Mouse (Mus musculus) adrenal gland, adult 2 months (tissue): ENCODE results near the gene Syncrip. TPM values are rescaled to one million over a fixed set of nuclear protein-coding genes. Genes with fewer than 3 reads are reported as not detected.

ENCODE experiments used
- polyA plus RNA-seq: library from polyadenylated mRNA; depleted of rRNA; stranded (reverse); fragments of >200 nt; gene quantifications from 2 replicates; pipeline ENCODE4 v1.2.3, GENCODE M21; 2012; rRNA removed
- total RNA-seq, 2 experiments: library from RNA; stranded (reverse); gene quantifications; 2 replicates each; pipeline ENCODE4 v1.2.3; 2021

Gene Syncrip
- total and polyA plus RNA-seq, 3 experiments, result 4.5 to 69.1 (median 67.6) TPM

Other genes starting within 250 kb of the Syncrip start
- 10 to 100 TPM; 11.1 to 13.6 TPM for gene Nt5e, start 155.4 kb downstream of the Syncrip start, total RNA-seq
- gene Nt5e, start 155.4 kb downstream of the Syncrip start, polyA plus RNA-seq, result 1.6 and 4.1 TPM in 2 replicates
- gene Snx14, start 43.6 kb downstream of the Syncrip start, total RNA-seq, result 10 to 100 TPM; 49.1 to 57.3 TPM
- gene Snx14, start 43.6 kb downstream of the Syncrip start, polyA plus RNA-seq, result 24.9 and 28.1 TPM in 2 replicates
- gene Gm20537, start 26.0 kb downstream of the Syncrip start, total RNA-seq, result 1 to 10 TPM in 1 of 2 experiments, not detected in 1; 2.1 TPM
- not detected in 2 replicates for gene Gm20537, start 26.0 kb downstream of the Syncrip start, polyA plus RNA-seq
- 10 to 100 TPM in 1 of 2 experiments, 1 to 10 TPM in 1; 9.1 to 10.9 TPM for gene Zfp949, start 65.4 kb upstream of the Syncrip start, total RNA-seq
- 0.95 and 1.4 TPM in 2 replicates for gene Zfp949, start 65.4 kb upstream of the Syncrip start, polyA plus RNA-seq
- under 1 TPM; 0.31 to 0.46 TPM for gene Trim43a, start 98.3 kb upstream of the Syncrip start, total RNA-seq
- gene Trim43a, start 98.3 kb upstream of the Syncrip start, polyA plus RNA-seq, result not detected in 2 replicates
- 10 to 100 TPM; 38.8 to 39.8 TPM for gene Mthfsl, start 237.7 kb upstream of the Syncrip start, total RNA-seq
- 4.7 and 4.9 TPM in 2 replicates for gene Mthfsl, start 237.7 kb upstream of the Syncrip start, polyA plus RNA-seq
- gene Bcl2a1d, start 249.3 kb upstream of the Syncrip start, total RNA-seq, result 1 to 10 TPM in 1 of 2 experiments, under 1 TPM in 1; 0.89 to 2.2 TPM
- 0.30 and 0.73 TPM in 2 replicates for gene Bcl2a1d, start 249.3 kb upstream of the Syncrip start, polyA plus RNA-seq